Mouse (Mus musculus): ENCODE measurements around the gene Tmprss13.

The Tmprss13 gene

DNA sequence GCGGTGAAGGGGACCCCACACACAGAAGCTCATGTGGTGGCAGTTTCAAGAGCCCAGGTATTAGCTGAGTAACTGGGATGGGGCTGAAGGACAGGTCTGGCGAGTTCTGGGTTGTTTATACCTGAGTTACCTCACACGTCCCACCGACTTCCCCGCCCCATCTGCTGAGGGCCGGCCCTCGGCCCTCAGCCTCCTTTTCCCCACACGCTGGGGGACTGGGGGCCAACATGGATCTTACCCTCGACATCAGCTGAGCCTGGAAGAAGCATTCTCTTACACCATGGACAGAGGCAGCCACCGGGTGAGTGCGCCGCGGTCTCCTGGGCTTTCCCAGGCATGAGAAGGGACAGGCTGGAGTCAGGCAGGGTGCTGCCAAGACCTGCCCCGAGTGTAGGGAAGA, at the start of gene Tmprss13:
Gene Tmprss13 (plus strand): TSS at position 246 of the 400 bp plus-strand sequence.
- in situ Hi-C loops (cut with MboI; ENCODE audit: low sequenced_read_pairs) = no loop called here

DNA sequence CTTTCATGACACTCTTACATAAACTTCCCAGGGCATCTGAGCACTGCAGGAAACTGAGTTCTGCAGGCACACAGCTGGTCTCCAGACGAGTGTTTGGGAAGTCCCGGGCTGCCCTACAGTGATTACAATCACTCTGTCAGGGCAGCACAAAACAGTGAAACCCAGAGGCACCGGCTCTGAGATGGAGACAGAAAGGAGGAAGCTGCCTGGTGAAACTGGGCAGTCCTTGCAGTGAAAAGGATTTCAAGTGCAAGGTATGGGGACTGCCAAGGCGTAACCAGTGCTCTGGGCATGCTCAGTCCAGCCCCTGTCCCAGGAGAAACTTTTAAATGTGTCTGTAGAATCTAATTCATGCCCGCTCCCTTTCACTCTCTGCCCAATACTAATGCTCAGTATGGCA, 46.7 kb upstream of the Tmprss13 start:
- in situ Hi-C loops (cut with MboI; ENCODE audit: low sequenced_read_pairs) = no loop called here

GRCm38 (mm10) chr9:45274218-45274617, 44.7 kb upstream of the Tmprss13 start:
- in situ Hi-C loops (cut with MboI; ENCODE audit: low sequenced_read_pairs) = no loop called here

- in situ Hi-C loops (cut with MboI; ENCODE audit: low sequenced_read_pairs) = no loop called here
Observed at GRCm38 (mm10) chr9:45274635-45275034, 44.3 kb upstream of the Tmprss13 start.

DNA sequence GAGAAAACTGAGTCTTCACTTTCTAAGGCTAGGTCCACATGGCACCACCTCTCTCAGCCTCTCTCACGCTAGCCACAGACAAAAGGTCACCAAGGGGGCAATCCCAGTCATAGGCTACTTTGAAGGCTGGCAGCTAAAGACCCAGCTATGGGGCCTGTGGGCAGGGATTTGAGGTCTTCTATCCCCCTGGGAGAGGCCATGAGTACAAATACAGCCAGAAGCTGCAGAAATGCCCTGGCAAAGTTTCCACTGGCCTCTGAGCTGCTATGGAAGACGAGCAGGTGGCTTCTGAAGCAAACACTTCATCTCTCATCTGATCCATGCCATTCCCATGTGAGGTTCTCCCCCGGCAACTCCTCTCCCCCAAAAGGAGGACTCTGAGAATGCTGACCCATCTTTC, 38.8 kb upstream of the Tmprss13 start:
- in situ Hi-C loops (cut with MboI; ENCODE audit: low sequenced_read_pairs) = no loop called here

DNA sequence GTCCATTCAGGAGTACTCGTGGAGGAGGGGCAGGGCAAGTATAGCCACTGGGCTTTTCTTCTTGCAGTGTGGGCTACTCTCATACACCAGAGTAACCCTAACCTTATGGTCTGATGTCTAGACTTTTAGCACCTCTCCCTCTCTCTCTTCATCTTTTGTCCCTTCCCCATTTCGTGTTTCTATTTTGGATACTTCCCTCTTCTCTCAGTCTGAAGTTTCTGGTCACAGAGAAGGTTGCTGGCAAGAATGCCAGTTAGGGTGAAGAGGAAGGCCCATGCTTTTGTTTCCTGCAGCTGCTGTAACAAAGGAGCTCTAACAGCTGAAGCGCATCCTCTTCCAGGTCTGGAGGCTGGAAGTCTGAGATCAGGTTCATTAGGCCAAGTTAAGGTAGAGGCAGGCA, 38.0 kb upstream of the Tmprss13 start:
- in situ Hi-C loops (cut with MboI; ENCODE audit: low sequenced_read_pairs) = no loop called here

- in situ Hi-C loops (cut with MboI; ENCODE audit: low sequenced_read_pairs) = no loop called here
Observed at GRCm38 (mm10) chr9:45282466-45282865, 36.4 kb upstream of the Tmprss13 start.

DNA sequence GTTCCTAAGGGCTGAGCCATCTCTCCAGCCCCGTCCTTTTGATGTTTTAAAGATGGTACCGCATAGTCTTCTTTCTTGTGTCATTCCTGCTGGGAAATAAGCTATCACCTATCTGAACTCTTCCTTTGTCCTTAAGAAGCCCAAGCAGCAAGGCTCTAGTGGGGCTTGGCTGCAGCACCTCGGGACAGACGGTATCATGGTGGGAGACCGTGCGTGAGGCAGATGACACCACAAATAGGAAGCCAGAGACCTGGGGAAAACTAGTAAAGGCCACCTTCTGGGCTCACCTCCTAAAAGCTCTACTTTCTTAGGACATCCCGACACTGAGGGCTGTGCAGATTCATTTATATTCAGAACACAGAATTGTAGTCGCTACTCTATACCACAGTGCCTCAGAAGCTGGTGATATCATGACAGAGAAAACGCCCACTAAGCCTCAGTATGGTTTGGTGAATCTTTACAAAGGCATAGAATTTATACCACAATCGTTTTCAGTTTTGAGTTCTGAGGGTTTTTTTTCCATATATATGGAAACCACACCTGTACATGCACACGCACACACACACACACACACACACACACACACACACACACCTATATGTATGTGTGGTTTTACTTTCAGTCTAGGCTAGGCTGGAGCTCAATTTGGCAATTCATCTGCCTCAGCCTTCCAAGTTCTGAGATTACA, 27.3 kb upstream of the Tmprss13 start:
- in situ Hi-C loops (cut with MboI; ENCODE audit: low sequenced_read_pairs) = loop anchor here (10.0 kb wide), 1 partner anchor 67 kb away; no protein-coding TSS in a partner anchor

DNA sequence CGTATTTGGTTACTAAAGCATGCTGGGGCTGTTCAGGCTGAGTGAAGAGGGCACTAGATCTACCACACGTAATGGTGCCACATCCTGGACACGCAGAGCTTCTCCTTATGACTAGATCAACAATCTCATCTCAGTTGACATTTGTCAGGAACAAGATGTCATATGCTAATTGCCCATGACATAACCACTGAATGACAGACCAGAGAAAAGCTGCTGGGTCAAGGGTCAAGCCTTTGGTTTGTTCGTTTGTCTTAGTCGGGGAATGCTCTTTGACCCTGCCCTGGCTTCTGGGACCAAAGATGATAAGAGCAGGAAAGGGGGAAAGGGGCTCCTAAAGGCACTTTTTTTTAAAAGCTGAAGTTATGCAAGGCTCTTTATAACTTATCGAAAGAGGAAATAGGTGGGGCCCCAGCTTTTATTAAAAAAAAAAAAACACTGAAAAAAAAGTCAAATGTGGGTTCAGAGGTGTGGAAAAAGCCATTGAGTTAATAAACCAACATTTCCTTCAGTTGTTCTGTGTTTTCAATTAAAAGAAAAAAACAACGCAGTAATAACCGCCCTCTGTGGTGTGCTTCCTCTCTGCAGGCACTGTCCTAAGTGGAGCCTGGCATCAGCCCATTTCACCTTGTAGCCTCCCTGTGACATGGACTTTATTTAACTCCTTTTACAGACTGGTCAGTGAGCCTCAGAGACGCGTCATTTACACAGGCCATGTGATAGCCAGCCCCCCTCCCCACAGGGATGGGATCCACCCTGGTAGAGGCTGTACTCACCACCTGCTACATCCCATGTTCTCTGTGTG, 24.5 kb upstream of the Tmprss13 start:
- in situ Hi-C loops (cut with MboI; ENCODE audit: low sequenced_read_pairs) = loop anchor here (10.0 kb wide), 1 partner anchor 70 kb away; no protein-coding TSS in a partner anchor

- in situ Hi-C loops (cut with MboI; ENCODE audit: low sequenced_read_pairs) = loop anchor here (10.0 kb wide), 2 partner anchors 75 to 85 kb away; no protein-coding TSS in a partner anchor
Observed at GRCm38 (mm10) chr9:45299231-45300006, 19.5 kb upstream of the Tmprss13 start.

GRCm38 (mm10) chr9:45300422-45301104, 18.3 kb upstream of the Tmprss13 start:
- in situ Hi-C loops (cut with MboI; ENCODE audit: low sequenced_read_pairs) = loop anchor here (10.0 kb wide), 1 partner anchor 84 kb away; no protein-coding TSS in a partner anchor

- in situ Hi-C loops (cut with MboI; ENCODE audit: low sequenced_read_pairs) = loop anchor here (10.0 kb wide), 1 partner anchor 83 kb away; no protein-coding TSS in a partner anchor
Observed at GRCm38 (mm10) chr9:45301771-45302170, 17.1 kb upstream of the Tmprss13 start.

DNA sequence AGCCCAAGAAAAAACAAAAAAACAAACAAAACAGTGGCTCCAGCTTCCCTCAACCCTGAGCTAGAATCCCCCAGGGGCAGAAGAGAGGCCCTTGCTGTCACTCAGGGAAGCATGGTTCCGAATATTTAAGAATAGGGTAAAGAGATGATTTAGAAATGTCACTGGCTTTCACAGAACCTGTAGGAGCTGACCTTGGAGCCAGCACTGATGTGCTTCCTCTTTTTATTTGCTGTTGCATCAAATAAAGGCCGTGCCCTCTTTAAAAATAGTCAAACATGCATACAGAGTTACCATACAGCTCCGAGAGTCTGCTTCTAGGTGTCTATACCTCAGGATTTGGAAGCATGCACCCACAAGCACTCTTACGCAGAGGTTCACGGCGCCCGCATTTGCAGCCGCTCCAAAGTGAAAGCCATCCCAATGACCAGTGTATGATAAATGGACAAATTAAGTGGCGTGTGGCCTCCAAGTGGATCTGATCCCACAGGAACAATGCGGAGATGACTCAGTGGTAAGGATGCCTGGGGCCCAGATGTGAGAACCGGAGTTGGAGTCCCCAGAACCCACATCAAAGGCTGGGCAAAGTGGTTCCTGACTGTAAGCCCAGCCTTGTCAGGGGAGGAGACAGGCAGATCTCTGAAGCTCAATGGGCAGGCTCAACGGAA, 12.0 kb upstream of the Tmprss13 start:
- in situ Hi-C loops (cut with MboI; ENCODE audit: low sequenced_read_pairs) = loop anchor here (10.0 kb wide), 1 partner anchor 78 kb away; no protein-coding TSS in a partner anchor

DNA sequence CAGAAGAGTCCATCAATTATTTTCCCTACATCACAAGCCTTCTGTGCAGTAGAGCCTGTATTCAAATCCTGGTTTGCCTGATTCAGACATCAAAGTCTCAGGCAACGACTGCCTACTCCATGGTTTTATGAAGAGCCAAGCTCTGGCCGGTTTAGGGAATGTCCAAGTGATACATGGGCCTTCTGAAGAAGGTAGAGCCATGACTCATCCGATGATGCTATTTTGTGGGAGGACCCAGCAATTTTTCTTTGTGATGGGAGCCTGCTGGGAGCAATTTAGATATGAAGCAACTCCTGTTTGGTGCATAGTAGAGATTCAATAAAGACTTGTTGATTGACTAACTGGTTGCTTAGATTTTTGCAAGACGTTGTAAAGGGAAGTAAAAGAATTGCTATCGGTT, 10.4 kb upstream of the Tmprss13 start:
- in situ Hi-C loops (cut with MboI; ENCODE audit: low sequenced_read_pairs) = loop anchor here (10.0 kb wide), 1 partner anchor 76 kb away; no protein-coding TSS in a partner anchor

DNA sequence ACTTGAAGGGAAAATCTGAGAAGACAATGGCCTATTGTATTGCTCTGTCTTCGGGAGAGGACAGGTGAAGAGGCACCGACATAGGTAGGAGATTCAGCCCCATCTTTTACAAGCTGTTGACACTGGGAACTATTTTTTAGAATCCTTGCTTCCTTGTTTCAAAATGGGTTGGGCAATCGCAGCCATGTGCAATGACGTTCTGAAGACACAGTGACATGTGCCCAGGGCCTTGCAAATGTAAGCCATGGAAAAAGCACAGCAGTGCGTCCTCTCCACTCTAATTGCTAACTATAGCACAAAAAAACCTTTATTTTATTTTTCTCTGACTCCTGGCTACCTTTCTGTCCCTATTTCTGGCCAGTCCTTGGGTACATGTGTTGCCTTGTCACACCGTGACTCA, 7.0 kb upstream of the Tmprss13 start:
- in situ Hi-C loops (cut with MboI; ENCODE audit: low sequenced_read_pairs) = no loop called here

- in situ Hi-C loops (cut with MboI; ENCODE audit: low sequenced_read_pairs) = no loop called here
Observed at GRCm38 (mm10) chr9:45313913-45314312, 5.0 kb upstream of the Tmprss13 start.

GRCm38 (mm10) chr9:45317635-45318034, 1.3 kb upstream of the Tmprss13 start:
- in situ Hi-C loops (cut with MboI; ENCODE audit: low sequenced_read_pairs) = no loop called here

DNA sequence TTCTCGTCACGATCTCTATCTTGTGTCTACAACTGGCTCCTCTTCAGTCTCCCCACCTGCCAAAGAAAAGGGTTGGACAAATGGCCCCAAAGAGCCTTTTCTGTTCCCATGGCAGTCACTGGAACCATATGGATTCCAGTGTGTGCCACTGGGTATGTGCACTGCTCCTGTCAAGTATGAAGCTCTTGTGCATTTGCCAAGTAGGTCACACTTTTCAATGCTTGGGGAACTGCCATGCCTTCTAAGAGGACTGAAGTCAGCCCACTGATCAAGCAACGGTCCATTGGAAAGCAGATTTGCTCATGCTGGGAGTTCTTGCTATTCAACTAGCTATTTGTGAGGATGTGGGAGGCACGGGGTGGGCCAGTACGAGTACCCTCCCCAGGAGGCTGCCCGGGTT, 2.6 kb downstream of the Tmprss13 start:
- in situ Hi-C loops (cut with MboI; ENCODE audit: low sequenced_read_pairs) = no loop called here

GRCm38 (mm10) chr9:45321946-45322430, 3.1 kb downstream of the Tmprss13 start:
- in situ Hi-C loops (cut with MboI; ENCODE audit: low sequenced_read_pairs) = no loop called here

DNA sequence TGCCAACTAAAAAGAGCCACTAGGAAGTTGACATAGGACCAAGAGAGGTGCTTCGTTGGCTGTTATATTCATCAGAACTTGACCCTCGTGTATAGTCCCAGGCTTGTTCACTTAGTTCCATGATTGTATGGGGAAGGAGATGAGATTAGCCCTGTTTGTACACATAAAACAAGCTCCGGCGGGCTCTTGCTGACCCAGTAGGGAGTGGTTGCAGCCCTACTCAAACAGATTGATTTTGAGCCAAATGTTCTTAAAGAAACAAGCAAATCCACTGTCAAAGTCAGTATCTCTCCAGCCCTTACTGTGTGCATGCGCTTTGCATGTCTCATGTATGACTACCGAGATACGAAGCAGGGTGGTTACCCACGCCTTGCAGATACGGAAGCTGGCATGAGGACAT, 7.5 kb downstream of the Tmprss13 start:
- in situ Hi-C loops (cut with MboI; ENCODE audit: low sequenced_read_pairs) = no loop called here

Measured in CH12F3 (cell line).